Mouse (Mus musculus): ENCODE data around the gene Fosl1. TPM values are rescaled to one million over a fixed set of nuclear protein-coding genes. Genes with fewer than 3 reads are reported as not detected.
"Not testable (repeated sequence)": the region's sequence is repeated elsewhere in the genome, so short reads cannot be mapped to it uniquely, and the experiment has no call there.

The Fosl1 gene
- total RNA-seq (2021) = 1 to 10 TPM in 1 of 2 experiments, not detected in 1; 5.3 TPM
- long read RNA-seq, experiment 1, partial matches to known transcripts = 0 of 1 reads
- long read RNA-seq, experiment 1, other reads (novel, unspliced or antisense) = 1 of 1 reads
- long read RNA-seq, experiment 2, partial matches to known transcripts = 0 of 2 reads
- long read RNA-seq, experiment 2, other reads (novel, unspliced or antisense) = 2 of 2 reads

DNA sequence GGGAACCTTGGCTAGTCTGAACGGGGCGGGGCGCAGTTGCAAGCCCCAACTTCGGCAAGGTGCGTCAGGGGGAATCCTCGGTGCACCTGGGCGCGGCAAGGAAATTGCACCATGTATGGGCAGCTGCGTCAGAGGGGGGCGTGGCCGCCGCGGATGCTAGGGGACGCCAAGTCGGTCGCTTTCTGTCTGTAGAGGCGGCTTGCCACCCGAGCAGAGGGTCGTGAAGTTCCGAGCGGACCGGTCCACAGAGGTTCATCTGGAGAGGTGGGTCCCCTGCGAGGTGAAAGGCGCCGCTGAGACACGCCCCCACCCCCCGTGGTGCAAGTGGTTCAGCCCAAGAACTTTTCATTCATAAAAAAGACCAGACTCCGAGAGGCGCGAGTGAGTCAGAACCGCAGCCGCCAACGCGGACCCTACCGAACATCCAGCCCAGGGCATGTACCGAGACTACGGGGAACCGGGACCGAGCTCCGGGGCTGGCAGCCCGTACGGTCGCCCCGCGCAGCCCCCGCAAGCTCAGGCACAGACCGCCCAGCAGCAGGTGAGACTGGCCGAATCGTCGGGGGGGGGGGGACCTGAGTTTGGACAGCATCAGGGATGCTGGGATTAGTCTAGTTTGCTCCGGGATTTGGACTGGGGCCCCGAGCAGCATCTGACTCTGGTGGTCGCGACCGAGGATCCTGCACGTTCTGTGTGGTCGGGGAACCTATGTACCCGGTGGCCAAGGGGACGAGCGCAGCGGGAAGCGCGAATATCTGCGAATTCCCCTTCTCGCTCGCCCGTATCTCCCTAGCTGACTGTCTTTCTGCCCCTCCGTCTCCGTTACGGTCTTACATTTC, at the start of gene Fosl1:
Gene Fosl1, plus strand, starts transcription at position 33 of the 839 bp plus-strand sequence.
- peak; percentile 77 to 85 for DNase-seq

DNA sequence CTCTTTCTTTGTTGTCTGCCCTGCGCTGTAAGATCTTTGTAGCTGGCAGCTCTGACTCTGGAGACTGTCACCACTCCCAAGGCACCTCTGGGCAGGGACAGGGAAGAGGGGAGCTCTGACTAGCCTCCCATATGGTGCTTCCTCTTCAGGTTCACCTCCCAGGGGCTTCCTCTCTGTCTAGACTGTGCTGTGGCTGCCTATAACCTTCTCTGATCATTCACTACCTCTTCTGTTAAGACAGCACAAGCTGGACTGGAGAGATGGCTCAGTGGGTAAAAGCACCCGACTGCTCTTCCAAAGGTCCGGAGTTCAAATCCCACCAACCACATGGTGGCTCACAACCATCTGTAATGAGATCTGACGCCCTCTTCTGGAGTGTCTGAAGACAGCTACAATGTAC, 46.3 kb upstream of the Fosl1 start:
- DNase-seq = not testable (repeated sequence)

DNA sequence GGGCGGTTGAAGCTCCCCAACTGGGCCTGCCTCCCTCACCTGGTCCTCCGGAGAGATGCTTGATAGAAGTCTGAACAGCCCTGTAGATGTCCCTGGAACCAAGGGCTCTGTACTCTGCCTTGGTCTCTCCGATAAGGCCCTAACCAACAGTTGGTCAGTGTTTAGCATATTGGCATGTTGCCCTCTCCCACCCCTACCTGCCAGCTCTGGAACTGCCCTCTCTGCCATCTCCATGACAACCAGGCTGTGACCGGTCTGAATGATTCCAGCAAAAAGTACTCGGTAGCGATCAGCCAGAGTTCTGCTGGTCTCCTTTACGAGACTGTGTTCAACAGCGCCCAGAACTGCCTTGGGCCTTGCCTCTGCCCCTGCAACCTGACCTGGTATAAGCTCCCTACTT, 45.1 kb upstream of the Fosl1 start, which contains the start of gene Tsga10ip:
Gene Tsga10ip, minus strand, starts transcription at position 234 of the 400 bp plus-strand sequence.
- no peak for DNase-seq

DNA sequence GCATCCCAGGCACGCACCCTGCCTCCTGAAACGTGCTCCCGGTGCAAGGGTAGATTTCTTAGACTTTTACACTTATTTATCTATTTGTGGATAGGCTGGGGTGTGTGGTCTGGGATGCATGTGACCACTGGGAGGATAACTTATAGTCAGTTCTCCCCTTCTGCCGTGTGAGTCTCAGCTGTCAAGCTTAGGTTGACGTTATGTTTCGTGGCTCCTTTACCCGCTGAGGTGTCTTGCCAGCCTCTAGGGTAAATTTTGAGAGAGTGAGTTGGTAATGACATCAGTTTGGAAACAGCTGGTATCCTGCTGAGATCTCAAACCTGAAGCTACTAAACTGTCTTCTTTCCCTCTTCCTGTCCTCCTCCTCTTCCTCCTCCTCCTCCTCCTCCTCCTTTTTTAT, 41.4 kb upstream of the Fosl1 start:
- no peak for DNase-seq

DNA sequence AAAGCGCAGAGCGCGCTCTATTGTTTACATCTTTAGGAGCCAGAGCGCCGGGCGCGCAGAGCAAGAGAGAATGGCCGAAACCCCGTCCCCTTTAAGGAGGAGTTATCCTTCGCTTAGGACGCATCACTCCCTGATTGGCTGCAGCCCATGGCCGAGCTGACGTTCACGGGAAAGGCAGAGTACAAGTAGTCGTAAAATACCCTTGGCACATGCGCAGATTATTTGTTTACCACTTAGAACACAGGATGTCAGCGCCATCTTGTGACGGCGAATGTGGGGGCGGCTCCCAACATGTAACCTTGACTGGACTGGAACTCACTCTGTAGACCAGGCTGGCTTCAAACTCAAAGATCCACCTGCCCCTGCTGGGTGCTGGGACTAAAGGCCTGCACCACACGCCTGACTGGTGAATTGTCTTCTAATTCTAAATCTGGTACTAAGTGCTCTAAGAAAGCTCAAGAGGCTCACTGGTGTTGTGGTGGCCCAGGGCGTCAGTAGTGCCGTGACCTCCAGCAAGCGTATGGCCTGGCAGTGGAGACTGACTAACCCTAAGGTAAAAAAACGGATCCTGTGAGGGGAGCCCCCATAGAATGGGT, 40.7 kb upstream of the Fosl1 start:
- not testable (repeated sequence) for DNase-seq

DNA sequence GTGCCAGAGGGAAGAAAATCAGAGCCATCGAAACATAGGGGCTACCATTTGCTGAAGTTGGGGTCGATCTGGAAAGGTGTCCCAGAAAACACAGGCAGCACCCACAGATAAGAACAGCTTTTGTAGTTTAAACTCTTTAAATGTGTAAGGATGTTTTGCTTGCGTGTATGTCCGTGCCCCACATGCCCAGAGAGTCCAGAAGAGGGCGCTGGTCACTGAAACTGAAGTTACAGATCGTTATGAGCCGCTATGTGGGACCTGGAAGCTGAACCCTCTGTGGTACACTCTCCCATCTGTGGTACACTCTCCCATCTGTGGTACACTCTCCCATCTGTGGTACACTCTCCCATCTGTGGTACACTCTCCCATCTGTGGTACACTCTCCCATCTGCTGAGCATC, 40.2 kb upstream of the Fosl1 start:
- peak; percentile 63 to 73 for DNase-seq

DNA sequence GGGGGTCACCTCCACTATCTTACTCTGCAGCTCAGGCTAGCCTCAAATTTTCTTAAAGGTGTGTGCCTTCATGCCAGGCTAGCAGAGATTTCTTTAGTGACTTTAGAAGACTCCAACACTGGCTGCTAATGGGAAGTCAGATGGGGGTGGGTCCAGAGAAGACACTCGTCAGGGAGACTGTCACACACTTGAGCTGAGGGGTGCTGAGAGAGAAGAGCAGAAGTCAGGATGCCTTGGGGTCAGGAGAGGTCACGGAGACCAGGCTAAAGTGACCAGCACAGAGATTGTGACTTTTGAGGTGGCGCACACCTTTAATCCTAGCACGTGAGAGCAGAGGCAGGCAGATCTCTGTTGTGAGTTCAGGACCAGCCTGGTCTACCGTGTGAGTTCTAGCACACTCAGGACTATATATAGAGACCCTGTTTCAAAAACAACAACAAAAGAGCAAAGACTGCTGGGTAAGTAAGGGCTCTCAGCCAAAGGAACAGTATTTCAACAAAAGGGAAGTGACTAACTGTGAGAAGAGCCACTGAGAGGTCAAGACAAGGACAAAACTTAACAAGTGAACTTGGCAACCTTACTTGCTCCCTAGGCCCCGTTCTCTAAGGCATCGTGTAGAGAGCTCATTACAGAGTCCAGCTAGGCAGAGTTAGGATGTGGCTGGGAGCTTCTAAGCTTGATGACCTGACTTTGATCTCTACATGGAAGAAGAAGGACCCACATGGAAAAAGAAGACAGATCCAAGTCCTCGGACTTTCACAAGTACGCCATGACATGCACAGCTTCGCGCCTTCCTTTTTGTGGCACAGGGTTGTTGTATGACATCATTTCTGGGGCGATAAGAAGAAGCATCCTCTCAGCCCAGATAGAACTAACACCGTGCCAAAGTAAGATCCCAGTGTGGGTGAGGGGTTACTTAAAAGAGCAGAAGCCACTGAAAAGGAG, 39.0 kb upstream of the Fosl1 start:
- DNase-seq = no peak

DNA sequence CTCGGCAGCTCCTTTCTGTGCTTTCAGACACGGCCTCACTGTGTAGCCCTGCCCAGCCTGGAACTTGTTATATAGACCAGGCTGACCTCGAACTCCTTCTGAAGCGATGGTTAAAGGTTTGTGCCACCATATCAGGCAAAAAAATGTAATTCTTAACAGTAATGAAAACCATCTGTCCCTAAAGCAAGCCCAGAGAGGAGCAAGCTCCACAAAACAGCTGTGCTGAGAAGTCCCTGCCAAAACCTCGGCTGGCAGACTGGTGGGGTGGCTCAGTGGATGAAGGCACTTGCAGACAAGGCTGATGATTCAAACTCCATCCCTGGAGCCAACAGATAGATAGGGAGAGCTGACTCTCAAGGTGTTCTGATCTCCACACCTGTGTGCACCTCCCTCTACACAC, 38.3 kb upstream of the Fosl1 start:
- DNase-seq = no peak

DNA sequence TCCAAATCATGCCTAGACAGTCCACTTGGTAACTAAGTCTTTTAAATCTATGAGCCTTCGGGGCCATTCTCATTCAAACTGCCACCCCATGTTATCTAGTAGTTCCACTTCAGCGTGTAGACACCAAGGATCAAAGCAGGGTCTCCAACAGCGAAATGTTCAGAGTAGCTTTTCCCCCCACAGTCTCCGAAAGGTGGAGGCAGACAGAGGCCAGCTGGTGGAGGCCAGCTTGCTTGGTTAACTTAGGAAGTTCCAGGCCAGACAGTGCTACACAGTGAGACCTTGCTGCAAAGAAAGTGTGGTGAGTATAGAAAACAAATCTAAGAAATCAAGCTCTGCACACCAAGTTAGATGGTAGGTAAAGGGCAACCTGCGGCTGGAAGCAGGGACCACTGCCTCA, 36.7 kb upstream of the Fosl1 start:
- DNase-seq = no peak

DNA sequence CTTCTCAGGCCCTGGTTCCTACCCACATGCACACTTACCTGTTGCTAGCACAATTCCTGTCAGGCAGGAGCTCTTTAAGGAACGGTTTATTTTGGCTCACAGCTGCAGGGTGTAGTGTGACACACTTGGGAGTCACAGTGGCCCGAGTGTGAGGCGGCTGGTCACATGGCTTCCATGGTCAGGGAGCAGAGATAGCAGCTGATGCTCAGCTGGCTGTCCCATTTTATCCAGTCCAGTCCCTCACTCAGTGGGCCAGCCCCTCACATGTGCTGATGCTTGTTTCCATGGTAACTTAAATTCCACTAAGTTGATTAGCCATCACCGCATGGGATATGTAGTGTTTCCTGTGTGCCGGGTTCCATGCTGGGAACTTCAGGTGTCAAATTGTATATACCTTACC, 35.4 kb upstream of the Fosl1 start:
- no peak for DNase-seq

DNA sequence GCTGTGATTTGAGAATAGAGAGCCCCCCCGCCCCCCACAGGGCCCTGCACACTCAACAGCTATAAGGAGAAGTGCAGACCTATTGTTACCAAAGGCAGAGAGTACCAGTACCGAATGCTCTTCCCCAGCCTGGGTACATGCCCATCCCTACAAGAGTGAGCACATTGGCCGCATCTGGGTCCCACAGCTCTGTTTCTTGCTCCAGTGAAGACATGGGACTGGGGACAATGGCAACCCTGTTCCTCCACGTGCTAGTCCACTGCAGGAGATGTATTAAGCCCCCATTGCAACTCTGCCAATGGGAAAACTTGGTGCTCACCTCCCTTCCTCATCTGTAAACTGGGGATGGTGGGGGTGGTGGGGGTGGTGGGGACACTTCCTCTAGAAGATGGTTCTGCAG, 33.5 kb upstream of the Fosl1 start:
- DNase-seq = no peak

DNA sequence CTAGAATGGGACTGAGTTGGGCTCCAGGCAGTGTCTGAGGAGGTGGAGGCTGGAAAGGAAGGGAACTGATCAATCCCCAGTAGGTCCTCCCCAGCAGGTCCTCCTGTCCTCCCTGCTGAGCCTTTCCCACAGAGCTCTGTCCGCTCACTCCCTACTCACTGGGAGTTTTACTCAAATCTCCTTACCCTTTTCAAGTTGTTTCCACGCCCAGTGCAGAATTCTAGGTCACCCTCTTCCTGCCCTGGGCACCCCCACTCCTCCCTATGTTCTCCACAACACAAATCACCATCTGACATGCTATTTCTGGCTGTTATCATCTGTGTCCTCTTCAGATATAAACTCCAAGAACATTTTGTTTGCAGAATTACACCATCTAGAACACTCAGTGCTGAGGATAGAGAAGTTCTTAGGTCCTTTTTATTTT, 32.8 kb upstream of the Fosl1 start:
- DNase-seq = peak; percentile 37 to 68

DNA sequence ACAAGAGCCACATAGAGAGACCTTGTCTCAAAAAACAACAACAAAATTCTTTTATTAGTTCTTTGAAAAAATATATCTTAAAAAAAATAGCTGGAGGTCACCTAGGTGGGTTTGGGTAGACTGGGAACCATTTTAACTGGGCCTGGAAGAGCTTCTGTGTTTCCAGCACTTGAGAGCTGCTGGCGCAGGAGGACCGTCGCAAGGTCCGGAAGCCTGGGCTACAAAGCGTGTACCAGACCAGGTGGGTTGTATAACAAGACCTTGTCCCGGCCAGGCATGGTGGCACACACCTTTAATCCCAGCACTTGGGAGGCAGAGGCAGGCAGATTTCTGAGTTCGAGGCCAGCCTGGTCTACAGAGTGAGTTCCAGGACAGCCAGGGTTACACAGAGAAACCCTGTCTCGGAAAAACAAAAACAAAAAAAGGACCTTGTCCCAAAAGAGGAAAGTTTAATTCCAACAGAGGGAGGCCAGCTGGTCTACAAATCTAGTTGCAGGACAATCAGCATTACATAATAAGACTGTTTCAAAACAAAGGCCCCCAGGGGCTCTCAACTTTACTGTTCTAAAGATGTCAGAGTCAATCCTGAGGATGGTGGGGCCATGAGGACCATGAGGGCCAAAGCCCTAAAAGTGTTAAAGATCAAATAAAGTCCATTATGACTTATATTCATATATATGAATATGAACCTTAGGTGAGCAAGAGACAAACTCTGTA, 28.4 kb upstream of the Fosl1 start:
- DNase-seq = no peak

DNA sequence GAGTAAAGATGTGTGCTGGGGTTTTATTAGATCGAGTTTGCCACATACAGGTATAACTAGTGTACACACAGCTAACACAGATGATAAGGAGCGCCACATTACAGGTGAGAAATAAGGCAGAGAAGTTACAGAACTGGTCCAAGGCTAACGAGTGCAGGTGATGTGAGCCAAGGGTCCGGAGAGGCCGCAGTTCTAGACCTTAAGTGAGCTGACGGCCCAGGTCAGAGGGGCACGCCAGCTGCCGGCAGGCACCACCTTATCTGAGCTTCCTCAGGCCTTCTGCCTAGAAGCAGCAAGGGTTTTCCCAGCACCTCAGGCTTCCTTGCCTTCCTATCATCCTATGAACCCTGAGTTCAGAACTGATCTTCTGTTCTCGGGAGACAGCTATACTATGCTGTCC, 27.7 kb upstream of the Fosl1 start:
- no peak for DNase-seq

DNA sequence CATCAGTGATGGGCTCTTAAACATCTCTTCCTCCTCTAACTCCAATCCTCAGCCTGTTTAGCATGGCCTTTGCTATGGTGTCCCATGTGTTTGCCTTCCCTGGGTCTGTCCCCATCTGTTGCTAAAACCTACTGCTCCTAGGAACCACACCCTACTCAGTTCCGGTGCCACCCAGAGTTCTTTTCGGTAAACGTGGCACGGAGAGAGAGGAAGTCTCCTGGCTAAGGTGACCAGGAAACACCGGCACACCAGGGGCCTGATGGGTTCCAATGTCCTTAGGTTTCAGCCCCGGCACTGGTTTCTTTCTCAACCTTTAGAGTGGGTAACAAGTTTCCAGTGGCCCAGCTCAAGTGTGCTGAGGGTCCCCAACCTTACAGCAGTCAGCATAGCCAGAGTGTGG, 26.8 kb upstream of the Fosl1 start:
- DNase-seq = no peak

DNA sequence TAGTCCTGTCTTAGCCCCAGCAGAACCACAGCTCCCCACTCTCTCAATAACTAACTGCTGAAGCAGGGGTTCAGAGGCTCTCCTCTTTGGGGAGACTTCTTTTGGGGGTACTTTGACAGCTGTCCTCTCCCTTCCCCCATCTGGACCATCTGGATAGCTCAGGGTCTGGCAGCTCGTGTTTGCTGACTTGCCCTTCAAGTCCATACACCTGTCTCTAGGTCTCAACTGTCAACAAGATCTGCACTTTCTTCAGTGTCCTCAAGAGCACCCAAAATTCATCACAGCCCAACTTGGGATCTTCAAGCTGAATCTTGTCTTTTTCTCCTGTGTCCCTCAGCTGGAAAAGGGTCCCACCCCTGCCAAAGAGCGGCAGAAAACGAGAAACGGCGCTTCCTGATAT, 25.6 kb upstream of the Fosl1 start:
- DNase-seq = no peak

DNA sequence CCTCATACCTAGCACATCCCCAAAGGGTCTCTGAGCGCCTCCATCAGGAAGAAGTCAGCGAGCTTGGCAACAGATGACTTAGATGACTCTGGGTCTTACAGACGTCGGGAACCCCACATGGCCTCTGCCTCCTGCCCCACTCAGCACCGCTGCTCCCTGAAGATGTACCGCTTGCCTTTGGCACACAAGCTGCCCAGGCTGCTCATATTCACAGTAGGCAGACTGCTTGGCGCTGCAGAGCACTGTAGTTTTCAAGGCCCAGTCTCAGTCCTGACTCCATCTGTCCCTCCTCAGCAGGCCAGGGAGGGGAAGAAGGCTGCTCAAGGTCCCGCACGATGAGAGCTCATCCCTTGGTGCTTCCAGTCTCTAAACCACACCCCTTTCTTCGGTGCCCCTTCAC, 25.1 kb upstream of the Fosl1 start:
- DNase-seq = no peak

DNA sequence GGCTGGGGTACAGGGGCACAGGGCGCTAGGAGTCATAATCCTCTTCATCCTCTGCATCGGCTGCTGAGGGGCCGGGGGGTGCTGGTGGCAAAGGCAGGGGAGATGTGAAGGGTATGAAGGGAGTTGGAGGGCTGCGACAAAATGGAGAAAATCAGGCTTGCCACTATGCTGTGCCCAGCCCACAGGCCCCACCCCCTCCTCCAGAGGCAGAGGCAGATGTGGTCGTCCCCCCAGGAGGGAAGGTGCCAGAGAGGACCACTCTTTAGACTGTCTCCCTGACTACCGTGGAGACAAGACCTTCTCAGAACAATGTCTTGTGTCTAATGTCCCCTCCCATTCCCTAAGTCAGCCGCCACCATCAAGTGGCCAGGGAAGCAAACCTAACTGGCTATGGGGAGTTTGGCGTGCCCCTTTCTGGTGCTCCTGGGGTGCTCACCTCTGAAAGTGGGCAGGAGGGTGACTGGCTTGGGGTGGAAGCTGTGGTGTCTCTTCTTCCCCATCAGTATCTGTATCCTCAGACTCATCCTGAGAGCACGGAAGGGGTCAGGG, 24.4 kb upstream of the Fosl1 start:
- no peak for DNase-seq

DNA sequence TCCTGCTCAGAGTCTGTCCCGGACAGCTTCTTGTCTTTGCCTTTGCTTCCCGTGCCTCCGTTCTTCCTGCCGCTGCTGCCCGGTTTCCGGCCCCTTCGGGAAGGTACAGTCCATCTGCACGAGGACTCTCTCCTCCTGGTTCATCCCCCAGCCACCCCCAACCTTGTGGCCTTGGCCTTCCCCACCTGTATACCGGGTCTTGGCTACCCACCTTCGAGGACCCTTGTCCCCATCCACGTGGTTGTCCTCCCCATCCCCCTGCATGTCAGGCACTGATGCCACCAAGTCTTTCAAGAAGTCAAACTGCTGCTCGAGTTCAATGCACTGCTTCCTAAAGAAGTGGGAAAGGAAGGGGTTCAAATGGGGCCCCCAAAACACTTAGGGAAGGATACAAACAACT, 23.8 kb upstream of the Fosl1 start:
- no peak for DNase-seq

DNA sequence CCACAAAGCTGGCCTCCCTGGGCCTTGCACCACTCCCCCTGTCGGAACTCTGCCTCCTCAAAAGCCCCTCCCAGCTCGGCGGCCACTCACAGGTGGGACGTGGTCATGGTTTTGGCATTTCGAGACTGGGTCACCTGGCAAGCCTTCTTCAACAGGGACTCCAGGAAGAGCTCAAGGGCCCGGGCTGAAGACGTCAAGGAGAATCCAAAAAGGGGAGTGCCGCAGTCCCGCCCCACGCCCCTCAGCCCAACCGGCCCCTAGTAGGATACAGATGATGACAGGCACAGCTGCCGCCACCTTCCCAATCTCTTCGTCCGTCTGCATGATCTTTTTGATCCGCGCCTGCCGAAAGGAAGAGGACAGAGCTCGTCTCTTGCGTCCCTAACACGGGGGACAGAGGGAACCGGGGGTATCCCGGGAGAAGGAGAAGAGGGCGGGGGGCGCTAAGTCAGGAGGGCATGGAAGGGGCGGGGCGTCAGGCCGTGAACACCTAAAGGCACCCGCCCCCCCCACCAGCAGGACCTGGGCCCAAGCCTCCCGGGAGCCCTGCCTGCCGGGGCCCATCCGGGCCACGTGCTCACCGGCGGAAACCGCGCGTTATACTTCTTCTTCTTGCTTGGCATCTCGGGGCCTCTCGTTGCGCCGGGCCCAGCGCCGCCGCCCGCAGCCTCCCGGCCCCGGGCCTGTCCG, 23.1 kb upstream of the Fosl1 start:
- DNase-seq = peak in 1 of 2 experiments; percentile 88

Measured in adrenal gland, postnatal 36 days (tissue).